8 mouse cellular contexts compared by ENCODE assay signal in genomic region chr11:121156411-121156891, GRCm38 (mm10). TPM values are rescaled to one million over a fixed set of nuclear protein-coding genes. Genes with fewer than 3 reads are reported as not detected.
DNase-seq lines count a peak whose midpoint lies in the region; ATAC-seq and TF ChIP-seq lines count a peak whose summit lies in the region.

No protein-coding gene starts in this region.

- H3K27me3 ChIP-seq in forebrain, embryonic 14.5 days (replicated peaks; ENCODE audit: control insufficient read depth, insufficient read depth, low read length): peaks cover 26% of the 10 kb centered on the region
- H3K27me3 ChIP-seq in hindbrain, embryonic 10.5 days (ENCODE audit: insufficient read depth, poor library complexity, severe bottlenecking): peaks cover 46% of the 10 kb centered on the region
- H3K27me3 ChIP-seq in liver, postnatal 0 days (ENCODE audit: insufficient read depth, low read length): peaks cover 29% of the 10 kb centered on the region
- peaks cover 7% of the 10 kb centered on the region for H3K27me3 ChIP-seq in stomach, postnatal 0 days (ENCODE audit: control insufficient read depth, insufficient read depth, low read length)

- no peak for TF ChIP-seq CTCF in liver, postnatal 0 days (IDR thresholded peaks at IDR 0.05; ENCODE audit: low read depth)
- TF ChIP-seq CTCF in stomach, postnatal 0 days (IDR thresholded peaks at IDR 0.05; ENCODE audit: low read depth): no peak

- no peak for TF ChIP-seq EP300 in liver, postnatal 0 days (IDR thresholded peaks at IDR 0.05; ENCODE audit: low read depth)
- TF ChIP-seq EP300 in stomach, postnatal 0 days (optimal IDR thresholded peaks at IDR 0.05): no peak

- peak overlapping the region; percentile 58 for H3K4me2 ChIP-seq in forebrain, embryonic 14.5 days (ENCODE audit: low read length)
- peak overlapping the region; percentile 54 for H3K4me2 ChIP-seq in liver, postnatal 0 days (ENCODE audit: low read depth, low read length)
- peak overlapping the region; percentile 49 for H3K4me2 ChIP-seq in stomach, postnatal 0 days (replicated peaks; ENCODE audit: low read depth)

- H3K36me3 ChIP-seq in forebrain, embryonic 14.5 days (ENCODE audit: control insufficient read depth, insufficient read depth, low read length): no peaks in the 10 kb centered on the region
- H3K36me3 ChIP-seq in hindbrain, embryonic 10.5 days: no peaks in the 10 kb centered on the region
- no peaks in the 10 kb centered on the region for H3K36me3 ChIP-seq in liver, postnatal 0 days (replicated peaks; ENCODE audit: insufficient read depth, low read length)
- no peaks in the 10 kb centered on the region for H3K36me3 ChIP-seq in stomach, postnatal 0 days (ENCODE audit: control insufficient read depth, insufficient read depth, low read length)

- H3K4me3 ChIP-seq in forebrain, embryonic 14.5 days (ENCODE audit: low read depth, low read length): peak overlapping the region; percentile 31
- peak overlapping the region; percentile 52 for H3K4me3 ChIP-seq in hindbrain, embryonic 10.5 days
- H3K4me3 ChIP-seq in liver, postnatal 0 days (ENCODE audit: low read depth, low read length): peak overlapping the region; percentile 19
- H3K4me3 ChIP-seq in stomach, postnatal 0 days (ENCODE audit: low read depth, low read length): peak overlapping the region; percentile 24

- no peak overlapping the region for H3K27ac ChIP-seq in forebrain, embryonic 14.5 days (ENCODE audit: low read depth, low read length)
- peak overlapping the region; percentile 53 for H3K27ac ChIP-seq in hindbrain, embryonic 10.5 days
- no peak overlapping the region for H3K27ac ChIP-seq in liver, postnatal 0 days (ENCODE audit: low read depth)
- no peak overlapping the region for H3K27ac ChIP-seq in stomach, postnatal 0 days (replicated peaks)

- DNase-seq in cerebellum, adult 11 months: peak; percentile 47
- peak; percentile 51 for DNase-seq in adrenal gland, postnatal 25 days
- peak; percentile 48 for DNase-seq in forebrain, embryonic 14.5 days (ENCODE audit: low spot score)
- DNase-seq in hindbrain, embryonic 10.5 days (ENCODE audit: low spot score): peak; percentile 22
- peak; percentile 32 for DNase-seq in liver, postnatal 0 days
- peak; percentile 34 for DNase-seq in stomach, postnatal 0 days (ENCODE audit: low spot score)

- no peaks in the 10 kb centered on the region for H3K4me1 ChIP-seq in forebrain, embryonic 14.5 days (ENCODE audit: control insufficient read depth, insufficient read depth, low read length)
- peaks cover 28% of the 10 kb centered on the region for H3K4me1 ChIP-seq in hindbrain, embryonic 10.5 days (replicated peaks)
- no peaks in the 10 kb centered on the region for H3K4me1 ChIP-seq in liver, postnatal 0 days (ENCODE audit: insufficient read depth)
- H3K4me1 ChIP-seq in stomach, postnatal 0 days (replicated peaks; ENCODE audit: control insufficient read depth, insufficient read depth): no peaks in the 10 kb centered on the region

- no peak overlapping the region for H3K9ac ChIP-seq in forebrain, embryonic 14.5 days (ENCODE audit: low read length)
- H3K9ac ChIP-seq in liver, postnatal 0 days (replicated peaks): no peak overlapping the region
- H3K9ac ChIP-seq in stomach, postnatal 0 days (ENCODE audit: low read length): no peak overlapping the region

- 2% methylated on average over 45 of the region's 45 CpGs for WGBS in forebrain, embryonic 14.5 days
- WGBS in hindbrain, embryonic 10.5 days: 1% methylated on average over 45 of the region's 45 CpGs
- WGBS in liver, postnatal 0 days (ENCODE audit: insufficient replicate concordance): 3% methylated on average over 45 of the region's 45 CpGs
- WGBS in stomach, postnatal 0 days: under 1% methylated on average over 45 of the region's 45 CpGs

- ATAC-seq in cerebellum, adult (ENCODE audit: insufficient number of reproducible peaks, low FRiP score, low TSS enrichment): no peak
- ATAC-seq in forebrain, embryonic 14.5 days: no peak
- peak; percentile 31; the same call in 1 of the 2 replicates for ATAC-seq in liver, postnatal 0 days
- ATAC-seq in stomach, postnatal 0 days (ENCODE audit: low FRiP score, low TSS enrichment): peak; percentile 49; the same call in 1 of the 2 replicates
- ATAC-seq in monocyte, adult 5-6 weeks (replicated peaks; ENCODE audit: insufficient number of reproducible peaks, low FRiP score, low TSS enrichment, poor library complexity, severe bottlenecking): no peak

- H3K9me3 ChIP-seq in forebrain, embryonic 14.5 days (replicated peaks; ENCODE audit: control insufficient read depth, low read length): no peaks in the 10 kb centered on the region
- H3K9me3 ChIP-seq in hindbrain, embryonic 10.5 days: no peaks in the 10 kb centered on the region
- H3K9me3 ChIP-seq in liver, postnatal 0 days (ENCODE audit: low read length): no peaks in the 10 kb centered on the region
- H3K9me3 ChIP-seq in stomach, postnatal 0 days (ENCODE audit: control insufficient read depth, low read length): no peaks in the 10 kb centered on the region

RNA-seq across cellular contexts. Expression of gene Uts2r, which starts 3.6 kb away (rescaled TPM):
- total RNA-seq in adrenal gland, postnatal 25 days (2021): not detected in 2 replicates
- 0.12 TPM in 1 of 2 replicates, not detected in the other for polyA plus RNA-seq in forebrain, embryonic 14.5 days (2014; fragmentation: Nextera tagmentation; extraction: Ambion mirVana)
- polyA plus RNA-seq in hindbrain, embryonic 10.5 days (2016; fragmentation: Nextera tagmentation; extraction: Ambion mirVana): 0.12 TPM in 2 replicates
- not detected in 2 replicates for polyA plus RNA-seq in liver, postnatal 0 days (2015; fragmentation: Nextera tagmentation; extraction: Ambion mirVana)
- not detected in 2 replicates for polyA plus RNA-seq in stomach, postnatal 0 days (2015; fragmentation: Nextera tagmentation; extraction: Ambion mirVana)
- total RNA-seq in monocyte, adult 5-6 weeks (2017): not detected in 3 replicates

RNA-seq across cellular contexts. Expression of gene Tex19.1, which starts 10.5 kb away (rescaled TPM):
- not detected in 2 replicates for total RNA-seq in adrenal gland, postnatal 25 days (2021)
- not detected in 2 replicates for polyA plus RNA-seq in forebrain, embryonic 14.5 days (2014; fragmentation: Nextera tagmentation; extraction: Ambion mirVana)
- polyA plus RNA-seq in hindbrain, embryonic 10.5 days (2016; fragmentation: Nextera tagmentation; extraction: Ambion mirVana): not detected in 2 replicates
- polyA plus RNA-seq in liver, postnatal 0 days (2015; fragmentation: Nextera tagmentation; extraction: Ambion mirVana): not detected in 2 replicates
- polyA plus RNA-seq in stomach, postnatal 0 days (2015; fragmentation: Nextera tagmentation; extraction: Ambion mirVana): 0.34 and 0.48 TPM in 2 replicates
- not detected in 3 replicates for total RNA-seq in monocyte, adult 5-6 weeks (2017)

RNA-seq across cellular contexts. Expression of gene Tex19.2, which starts 38.0 kb away (rescaled TPM):
- total RNA-seq in adrenal gland, postnatal 25 days (2021): not detected in 2 replicates
- polyA plus RNA-seq in forebrain, embryonic 14.5 days (2014; fragmentation: Nextera tagmentation; extraction: Ambion mirVana): not detected in 2 replicates
- polyA plus RNA-seq in hindbrain, embryonic 10.5 days (2016; fragmentation: Nextera tagmentation; extraction: Ambion mirVana): not detected in 2 replicates
- 0.05 TPM in 1 of 2 replicates, not detected in the other for polyA plus RNA-seq in liver, postnatal 0 days (2015; fragmentation: Nextera tagmentation; extraction: Ambion mirVana)
- 0.25 and 0.29 TPM in 2 replicates for polyA plus RNA-seq in stomach, postnatal 0 days (2015; fragmentation: Nextera tagmentation; extraction: Ambion mirVana)
- not detected in 3 replicates for total RNA-seq in monocyte, adult 5-6 weeks (2017)

RNA-seq across cellular contexts. Expression of gene Hexdc, which starts 47.8 kb away (rescaled TPM):
- 9.2 and 17.1 TPM in 2 replicates for total RNA-seq in adrenal gland, postnatal 25 days (2021)
- 11.9 and 14.8 TPM in 2 replicates for polyA plus RNA-seq in forebrain, embryonic 14.5 days (2014; fragmentation: Nextera tagmentation; extraction: Ambion mirVana)
- polyA plus RNA-seq in hindbrain, embryonic 10.5 days (2016; fragmentation: Nextera tagmentation; extraction: Ambion mirVana): 5.2 and 8.2 TPM in 2 replicates
- 2.3 and 3.2 TPM in 2 replicates for polyA plus RNA-seq in liver, postnatal 0 days (2015; fragmentation: Nextera tagmentation; extraction: Ambion mirVana)
- 5.7 and 6.4 TPM in 2 replicates for polyA plus RNA-seq in stomach, postnatal 0 days (2015; fragmentation: Nextera tagmentation; extraction: Ambion mirVana)
- total RNA-seq in monocyte, adult 5-6 weeks (2017): 1.4 to 3.2 TPM (median 3.1 TPM) in 3 replicates

RNA-seq across cellular contexts. Expression of gene Ogfod3, which starts 48.1 kb away (rescaled TPM):
- total RNA-seq in adrenal gland, postnatal 25 days (2021): 25.0 and 26.2 TPM in 2 replicates
- polyA plus RNA-seq in forebrain, embryonic 14.5 days (2014; fragmentation: Nextera tagmentation; extraction: Ambion mirVana): 18.6 and 19.5 TPM in 2 replicates
- polyA plus RNA-seq in hindbrain, embryonic 10.5 days (2016; fragmentation: Nextera tagmentation; extraction: Ambion mirVana): 21.2 and 22.7 TPM in 2 replicates
- polyA plus RNA-seq in liver, postnatal 0 days (2015; fragmentation: Nextera tagmentation; extraction: Ambion mirVana): 17.7 and 17.9 TPM in 2 replicates
- 22.2 and 23.3 TPM in 2 replicates for polyA plus RNA-seq in stomach, postnatal 0 days (2015; fragmentation: Nextera tagmentation; extraction: Ambion mirVana)
- total RNA-seq in monocyte, adult 5-6 weeks (2017): 2.8 to 4.8 TPM (median 3.1 TPM) in 3 replicates

Comparison
In these comparisons a context has a peak if more than half of its experiments do, and no peak if none do; other contexts are left out.
1. ATAC-seq: peak in liver, postnatal 0 days (single experiment) and stomach, postnatal 0 days (single experiment); none in cerebellum, adult (single experiment), forebrain, embryonic 14.5 days (single experiment) and monocyte, adult 5-6 weeks (single experiment).
2. Peak in every context shown above with its lines, with median percentiles within 50 percentile points of each other: DNase-seq, H3K4me2 ChIP-seq and H3K4me3 ChIP-seq.